In genomic region chr6:72711508-72712081, GRCm38 (mm10) we compare ENCODE assay signal across 10 mouse cellular contexts.
A peak's percentile ranks its signal among the peaks of the same experiment; 100 is the strongest.
DNase-seq lines count a peak whose midpoint lies in the region; ATAC-seq lines count a peak whose summit lies in the region.
"Had no signal": no experiment of that assay in that cellular context is flagged by ENCODE, and none has a peak within 500 bp of the region (broad histone marks: within the 10 kb centered on the region; RNA-seq: fewer than 3 reads in every experiment).

No protein-coding gene starts in this region.

- ATAC-seq in hindbrain, embryonic 16.5 days: peak; percentile 93

- no peaks in the 10 kb centered on the region for H3K36me3 ChIP-seq in hindbrain, embryonic 16.5 days (ENCODE audit: control insufficient read depth, insufficient read depth, low read length)

- H3K27ac ChIP-seq in hindbrain, embryonic 16.5 days (ENCODE audit: low read depth, low read length): peak overlapping the region; percentile 78

- H3K9ac ChIP-seq in hindbrain, embryonic 16.5 days (ENCODE audit: low read depth, low read length): no peak overlapping the region

- H3K4me1 ChIP-seq in hindbrain, embryonic 16.5 days (ENCODE audit: control insufficient read depth, insufficient read depth, low read depth, low read length): peaks cover 21% of the 10 kb centered on the region
- H3K4me1 ChIP-seq: megakaryocyte, embryonic 14.5 days had no signal

- peak; percentile 22 to 44 for DNase-seq in cerebellum, postnatal 10 days
- DNase-seq in cerebellum, postnatal 14 days: no peak
- peak; percentile 91 for DNase-seq in embryo, embryonic 10.5 days (ENCODE audit: low spot score)
- DNase-seq in lung, postnatal 4 days: peak; percentile 41 to 69
- DNase-seq in yolk sac, embryonic 10.5 days (ENCODE audit: low spot score): peak; percentile 54
- DNase-seq in cerebellum, postnatal 4 days (ENCODE audit: low spot score in 2 of 2): no peak
- DNase-seq in cerebellum, adult 8-10 months: no peak

- H3K9me3 ChIP-seq in hindbrain, embryonic 16.5 days (ENCODE audit: control insufficient read depth, low read length): no peaks in the 10 kb centered on the region
- H3K9me3 ChIP-seq: megakaryocyte, embryonic 14.5 days had no signal

- WGBS in hindbrain, embryonic 16.5 days: 6% methylated on average over 8 of the region's 8 CpGs

- peak overlapping the region; percentile 20 for H3K4me2 ChIP-seq in hindbrain, embryonic 16.5 days (ENCODE audit: low read length)

- H3K4me3 ChIP-seq in hindbrain, embryonic 16.5 days (ENCODE audit: low read length): no peak overlapping the region
- H3K4me3 ChIP-seq: erythroblast, embryonic 14.5 days; megakaryocyte, embryonic 14.5 days had no signal

- H3K27me3 ChIP-seq in hindbrain, embryonic 16.5 days (replicated peaks; ENCODE audit: control insufficient read depth, insufficient read depth, low read length): no peaks in the 10 kb centered on the region

Comparison
In these comparisons a context has a peak if more than half of its experiments do, and no peak if none do; other contexts are left out.
1. DNase-seq: peak in cerebellum, postnatal 10 days (2 of 2), embryo, embryonic 10.5 days (single experiment), lung, postnatal 4 days (2 of 2) and yolk sac, embryonic 10.5 days (single experiment); none in cerebellum, postnatal 14 days (0 of 2), cerebellum, postnatal 4 days (0 of 2) and cerebellum, adult 8-10 months (single experiment).